Mouse (Mus musculus): ENCODE results near the gene Gm7544. TPM values are rescaled to one million over a fixed set of nuclear protein-coding genes. Genes with fewer than 3 reads are reported as not detected.
"Not testable (repeated sequence)": the region's sequence is repeated elsewhere in the genome, so short reads cannot be mapped to it uniquely, and the experiment has no call there.

Gm7544 gene
- total RNA-seq (2014; rRNA removed) (not detected in 2 replicates), polyA plus RNA-seq (2015; fragmentation: Nextera tagmentation; extraction: Ambion mirVana) (not detected in 2 replicates)

DNA sequence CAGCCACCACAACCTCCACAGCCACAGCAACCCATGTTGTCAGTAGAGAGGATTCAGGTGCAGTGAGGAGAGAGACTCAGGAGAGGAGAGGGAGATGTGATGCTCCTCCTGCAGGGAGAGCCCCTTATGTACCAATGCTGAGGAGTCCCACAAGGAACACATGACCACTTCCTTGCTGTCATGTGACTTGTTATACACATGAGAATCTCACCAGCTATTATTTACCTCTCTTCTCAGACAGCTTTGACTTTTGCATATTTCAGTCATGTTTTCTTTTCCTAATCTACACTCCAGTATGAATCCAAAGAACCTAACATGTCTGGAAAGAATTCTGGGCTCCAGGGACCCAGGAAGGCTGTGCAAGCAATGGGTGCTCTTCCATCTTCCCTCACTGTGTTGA lies at the start of gene Gm7544:
Gene Gm7544 (minus strand): TSS at position 101 of the 400 bp plus-strand sequence.
- H3K27me3 ChIP-seq (ENCODE audit: insufficient read depth, low read length); ATAC-seq; H3K9ac ChIP-seq (replicated peaks; ENCODE audit: low read length); H3K9me3 ChIP-seq (ENCODE audit: low read length); H3K4me2 ChIP-seq (ENCODE audit: low read depth, low read length); H3K4me1 ChIP-seq (ENCODE audit: insufficient read depth, low read length); H3K4me3 ChIP-seq (ENCODE audit: low read length); H3K36me3 ChIP-seq (ENCODE audit: insufficient read depth, low read length); DNase-seq (ENCODE audit: low spot score); H3K27ac ChIP-seq: not testable (repeated sequence)

DNA sequence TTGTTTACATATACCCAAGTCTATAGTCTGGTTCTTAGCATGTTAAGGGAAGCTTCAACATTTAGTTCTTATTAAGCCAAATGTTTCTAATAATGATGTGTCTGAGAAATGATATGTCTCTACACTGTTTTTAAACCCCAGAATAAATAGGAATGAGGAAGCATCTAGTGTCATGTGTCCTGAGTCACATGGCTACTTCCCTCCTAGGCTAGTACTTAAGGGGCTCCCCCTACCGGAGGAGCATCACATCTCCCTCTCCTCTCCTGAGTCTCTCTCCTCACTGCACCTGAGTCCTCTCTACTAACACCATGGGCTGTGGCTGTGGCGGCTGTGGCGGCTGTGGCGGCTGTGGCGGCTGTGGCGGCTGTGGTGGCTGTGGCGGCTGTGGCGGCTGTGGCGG lies 44.5 kb upstream of the Gm7544 start, which contains the start of gene Gm47959:
Gene Gm47959 (plus strand): TSS at position 243 of the 400 bp plus-strand sequence.
- not testable (repeated sequence) for DNase-seq (ENCODE audit: low spot score); H3K4me3 ChIP-seq (ENCODE audit: low read length); ATAC-seq; H3K4me1 ChIP-seq (ENCODE audit: insufficient read depth, low read length); H3K4me2 ChIP-seq (ENCODE audit: low read depth, low read length); H3K9me3 ChIP-seq (ENCODE audit: low read length); H3K9ac ChIP-seq (replicated peaks; ENCODE audit: low read length); H3K27me3 ChIP-seq (ENCODE audit: insufficient read depth, low read length); H3K36me3 ChIP-seq (ENCODE audit: insufficient read depth, low read length); H3K27ac ChIP-seq
- WGBS: 94% methylated on average over 5 of the region's 9 CpGs

DNA sequence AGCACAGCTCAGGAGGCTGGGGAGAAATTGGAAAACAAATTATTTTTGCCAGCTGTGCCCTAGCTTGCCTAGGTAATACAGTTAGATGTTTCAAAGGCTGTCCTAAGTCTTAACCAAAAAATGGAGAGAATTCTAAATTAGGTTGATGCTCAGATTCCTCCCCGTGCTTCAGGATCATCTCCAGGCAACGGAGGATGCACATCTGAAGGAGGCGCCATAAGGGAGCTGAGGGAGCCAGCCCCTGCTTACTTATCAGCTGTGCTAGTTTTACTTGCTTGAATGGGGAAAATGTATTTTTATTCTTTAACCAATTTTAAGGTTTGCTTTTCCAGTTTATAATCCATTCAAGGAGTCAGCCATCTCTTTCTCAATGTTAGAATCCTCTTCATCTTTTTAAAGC lies 38.1 kb upstream of the Gm7544 start:
- no peaks in the 10 kb centered on the region for H3K36me3 ChIP-seq (ENCODE audit: insufficient read depth, low read length)
- ATAC-seq (no peak), DNase-seq (ENCODE audit: low spot score) (no peak)
- H3K9me3 ChIP-seq (ENCODE audit: low read length): no peaks in the 10 kb centered on the region
- WGBS: 83% methylated on average over 3 of the region's 3 CpGs
- TF ChIP-seq CTCF (IDR thresholded peaks at IDR 0.05; ENCODE audit: low read depth): no peak
- no peaks in the 10 kb centered on the region for H3K4me1 ChIP-seq (ENCODE audit: insufficient read depth, low read length)
- no peak overlapping the region for H3K4me3 ChIP-seq (ENCODE audit: low read length)
- H3K4me2 ChIP-seq (ENCODE audit: low read depth, low read length): no peak overlapping the region
- no peaks in the 10 kb centered on the region for H3K27me3 ChIP-seq (ENCODE audit: insufficient read depth, low read length)
- H3K27ac ChIP-seq: no peak overlapping the region
- no peak overlapping the region for H3K9ac ChIP-seq (replicated peaks; ENCODE audit: low read length)

DNA sequence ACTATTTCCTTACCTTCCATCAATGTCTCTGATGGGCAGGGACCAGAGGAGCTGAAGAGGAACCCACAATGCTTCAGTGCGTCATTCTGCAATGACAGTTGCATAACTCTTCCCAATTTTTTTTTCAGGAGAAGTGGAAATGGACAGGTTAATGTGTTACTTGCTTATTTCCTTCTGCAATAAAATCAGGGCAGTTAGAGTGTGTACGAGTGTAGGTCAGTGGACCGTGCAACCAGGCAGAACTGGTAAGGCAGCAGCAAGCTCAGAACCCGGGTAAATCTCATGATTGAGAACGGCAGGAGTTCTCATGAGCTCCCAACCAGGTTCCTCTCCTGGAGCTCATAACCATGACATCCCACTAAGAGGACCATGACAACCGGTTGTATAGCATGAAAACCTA lies 36.3 kb upstream of the Gm7544 start:
- Histone ChIP-seq H3K27ac (no peak overlapping the region), H3K27me3 (ENCODE audit: insufficient read depth, low read length) (no peaks in the 10 kb centered on the region), H3K9ac (replicated peaks; ENCODE audit: low read length) (no peak overlapping the region), H3K4me1 (ENCODE audit: insufficient read depth, low read length) (no peaks in the 10 kb centered on the region), H3K9me3 (ENCODE audit: low read length) (no peaks in the 10 kb centered on the region), H3K4me2 (ENCODE audit: low read depth, low read length) (no peak overlapping the region), H3K4me3 (ENCODE audit: low read length) (no peak overlapping the region), H3K36me3 (ENCODE audit: insufficient read depth, low read length) (no peaks in the 10 kb centered on the region)
- no peak for TF ChIP-seq CTCF (IDR thresholded peaks at IDR 0.05; ENCODE audit: low read depth)
- ATAC-seq (no peak), DNase-seq (ENCODE audit: low spot score) (no peak)
- WGBS: 88% methylated on average over 6 of the region's 6 CpGs

DNA sequence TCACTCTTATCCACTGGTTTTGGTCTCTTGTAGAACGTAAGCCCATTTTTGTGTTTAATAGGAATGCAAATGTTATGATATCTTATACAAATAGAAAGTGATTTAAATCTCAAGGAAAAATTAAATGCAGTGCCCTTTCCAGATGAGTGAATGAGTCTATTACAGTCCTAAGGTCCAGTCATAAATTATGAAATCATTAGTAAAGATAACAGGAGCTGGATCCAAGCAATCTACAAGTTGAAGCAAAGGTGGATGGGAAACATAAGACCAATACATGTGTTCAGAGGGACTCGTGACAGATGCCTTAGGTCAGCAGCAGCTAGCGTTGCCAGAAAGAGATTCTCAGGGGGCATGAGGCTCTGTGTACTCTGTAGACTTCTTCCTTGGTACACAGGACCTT lies 35.8 kb upstream of the Gm7544 start:
- no peak overlapping the region for H3K4me3 ChIP-seq (ENCODE audit: low read length)
- H3K4me2 ChIP-seq (ENCODE audit: low read depth, low read length): no peak overlapping the region
- no peak for TF ChIP-seq CTCF (IDR thresholded peaks at IDR 0.05; ENCODE audit: low read depth)
- H3K9ac ChIP-seq (replicated peaks; ENCODE audit: low read length): no peak overlapping the region
- H3K27ac ChIP-seq: no peak overlapping the region
- ATAC-seq (no peak), DNase-seq (ENCODE audit: low spot score) (no peak)
- H3K36me3 ChIP-seq (ENCODE audit: insufficient read depth, low read length): no peaks in the 10 kb centered on the region
- no peaks in the 10 kb centered on the region for H3K4me1 ChIP-seq (ENCODE audit: insufficient read depth, low read length)
- no peaks in the 10 kb centered on the region for H3K27me3 ChIP-seq (ENCODE audit: insufficient read depth, low read length)
- WGBS: 74% methylated on average over 3 of the region's 3 CpGs
- H3K9me3 ChIP-seq (ENCODE audit: low read length): no peaks in the 10 kb centered on the region

DNA sequence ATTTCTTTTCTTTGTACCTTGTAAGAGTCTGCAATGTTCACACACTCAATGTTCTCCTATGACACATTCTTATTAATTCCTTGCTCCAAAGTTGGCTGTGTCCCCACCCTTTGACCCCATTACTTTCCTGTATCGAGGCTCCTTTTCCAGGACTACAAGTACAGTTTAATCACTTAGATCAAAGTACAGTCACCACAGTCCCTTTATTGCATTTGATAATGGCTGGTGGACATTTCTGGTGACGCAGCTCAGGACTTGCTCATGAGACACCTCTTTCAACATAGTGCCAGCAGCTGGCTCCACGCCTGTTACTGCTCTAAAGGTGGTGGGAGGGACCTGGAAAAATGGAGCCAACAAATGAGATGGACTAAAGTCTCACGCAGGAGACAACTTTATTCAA lies 35.2 kb upstream of the Gm7544 start:
- WGBS: 71% methylated on average over 4 of the region's 4 CpGs

DNA sequence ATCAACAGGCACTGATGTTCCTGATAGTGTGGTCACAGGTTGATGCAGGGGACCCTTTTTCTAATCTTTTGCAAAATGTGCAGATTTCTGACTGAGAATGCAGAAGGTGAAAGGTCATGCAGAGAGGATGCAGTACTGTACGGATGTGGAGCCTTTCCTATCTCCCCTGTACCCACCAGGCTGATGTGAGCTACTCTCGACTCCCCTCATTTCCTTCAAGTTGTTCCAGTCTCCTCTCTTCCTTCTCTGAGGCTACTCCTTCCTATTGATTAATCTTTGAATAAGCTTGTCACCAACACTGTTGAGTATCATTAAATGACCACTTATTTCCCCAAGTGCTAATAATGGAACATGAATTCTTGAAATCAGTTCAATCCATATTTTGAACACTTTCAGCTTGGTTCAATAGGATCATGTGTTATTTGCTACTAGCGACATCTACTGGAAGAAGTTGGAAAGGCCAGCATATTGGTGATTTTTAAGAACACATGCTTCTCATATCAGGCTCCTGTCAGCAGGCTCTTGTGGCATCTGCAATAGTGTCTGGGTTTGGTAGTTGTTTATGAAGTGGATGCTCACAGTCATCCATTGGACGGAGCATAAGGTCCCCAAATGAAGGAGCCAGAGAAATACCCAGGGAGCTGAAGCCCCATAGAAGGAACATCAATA lies 31.9 kb upstream of the Gm7544 start:
- H3K9ac ChIP-seq (replicated peaks; ENCODE audit: low read length): no peak overlapping the region
- no peaks in the 10 kb centered on the region for H3K4me1 ChIP-seq (ENCODE audit: insufficient read depth, low read length)
- no peaks in the 10 kb centered on the region for H3K9me3 ChIP-seq (ENCODE audit: low read length)
- no peak overlapping the region for H3K4me2 ChIP-seq (ENCODE audit: low read depth, low read length)
- DNase-seq (ENCODE audit: low spot score) (peak; percentile 85), ATAC-seq (peak; percentile 47; the same call in 1 of the 2 replicates)
- H3K4me3 ChIP-seq (ENCODE audit: low read length): no peak overlapping the region
- WGBS: 49% methylated on average over 4 of the region's 4 CpGs
- H3K27ac ChIP-seq: no peak overlapping the region
- TF ChIP-seq CTCF (IDR thresholded peaks at IDR 0.05; ENCODE audit: low read depth): peak; percentile 79
- H3K27me3 ChIP-seq (ENCODE audit: insufficient read depth, low read length): no peaks in the 10 kb centered on the region
- no peaks in the 10 kb centered on the region for H3K36me3 ChIP-seq (ENCODE audit: insufficient read depth, low read length)

More for the DNA sequence above, 35.2 kb upstream of the Gm7544 start:
- Histone ChIP-seq H3K36me3 (ENCODE audit: insufficient read depth, low read length) (no peaks in the 10 kb centered on the region), H3K9me3 (ENCODE audit: low read length) (no peaks in the 10 kb centered on the region), H3K4me3 (ENCODE audit: low read length) (no peak overlapping the region), H3K27me3 (ENCODE audit: insufficient read depth, low read length) (no peaks in the 10 kb centered on the region), H3K4me2 (ENCODE audit: low read depth, low read length) (no peak overlapping the region), H3K4me1 (ENCODE audit: insufficient read depth, low read length) (no peaks in the 10 kb centered on the region), H3K27ac (no peak overlapping the region), H3K9ac (replicated peaks; ENCODE audit: low read length) (no peak overlapping the region)
- ATAC-seq: no peak
- TF ChIP-seq CTCF (IDR thresholded peaks at IDR 0.05; ENCODE audit: low read depth): no peak
- DNase-seq (ENCODE audit: low spot score): no peak
